Mouse (Mus musculus): ENCODE results near the gene Foxn3.

DNA sequence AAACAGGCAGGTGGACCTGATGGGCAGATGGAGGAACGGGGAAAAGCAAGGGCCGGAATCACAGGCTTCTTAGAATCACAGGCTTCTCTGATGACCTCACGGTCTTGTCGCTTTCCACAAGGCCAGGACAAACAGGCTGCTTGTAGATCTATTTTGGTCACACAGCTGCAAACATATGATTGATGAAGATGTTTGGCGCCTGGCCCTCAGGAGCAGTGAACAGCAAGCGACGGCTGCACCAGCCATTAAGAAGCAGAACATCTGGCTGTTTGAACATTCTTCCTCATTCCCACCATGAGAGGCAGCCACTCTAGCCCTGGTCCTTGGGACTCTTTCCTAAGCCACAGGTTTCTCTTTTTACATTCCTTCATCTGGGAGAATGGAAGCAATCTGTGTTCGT is 294.0 kb downstream of the Foxn3 start:
- TF ChIP-seq CTCF (IDR thresholded peaks at IDR 0.05; ENCODE audit: insufficient read depth, low read depth, low read length) (no peak), POLR2A (IDR thresholded peaks at IDR 0.05; ENCODE audit: insufficient read depth, low read depth, low read length) (no peak)

Data from olfactory bulb, adult 2 months (tissue).